Mouse (Mus musculus) E14TG2a.4 (cell line): Measurements from ENCODE around the gene Med27.

ENCODE experiments used
- H3K27me3 ChIP-seq: 2 replicates; pipeline ENCODE4 v1.6.1; 2014; ENCODE audit warnings: low read length, control low read depth; ENCODE audit not compliant: insufficient read depth
- H3K36me3 ChIP-seq: 2 replicates; pipeline ENCODE4 v1.6.1; 2014; ENCODE audit warnings: low read length, control low read depth; ENCODE audit not compliant: insufficient read depth
- H3K4me1 ChIP-seq: replicated peaks from 2 replicates; pipeline ENCODE4 v1.6.1; 2014; ENCODE audit warnings: low read depth, low read length, control low read depth
- H3K4me3 ChIP-seq: replicated peaks from 2 replicates; pipeline ENCODE4 v1.5.1; 2014; ENCODE audit warnings: mild to moderate bottlenecking, low read length
- H3K9me3 ChIP-seq: 2 replicates; pipeline ENCODE4 v1.6.1; 2014; ENCODE audit warnings: low read length, control low read depth
- CTCF ChIP-seq: conservative IDR thresholded peaks from 2 replicates; pipeline ENCODE4 v1.5.1; 2014; ENCODE audit warnings: low read length
- NANOG ChIP-seq: IDR thresholded peaks from 2 replicates; pipeline ENCODE4 v1.6.1; 2014; ENCODE audit warnings: borderline replicate concordance, low read length, mixed read lengths
- POU5F1 ChIP-seq: IDR thresholded peaks from 2 replicates; pipeline ENCODE4 v1.6.1; 2014; ENCODE audit warnings: low read length, borderline replicate concordance

The Med27 gene

DNA sequence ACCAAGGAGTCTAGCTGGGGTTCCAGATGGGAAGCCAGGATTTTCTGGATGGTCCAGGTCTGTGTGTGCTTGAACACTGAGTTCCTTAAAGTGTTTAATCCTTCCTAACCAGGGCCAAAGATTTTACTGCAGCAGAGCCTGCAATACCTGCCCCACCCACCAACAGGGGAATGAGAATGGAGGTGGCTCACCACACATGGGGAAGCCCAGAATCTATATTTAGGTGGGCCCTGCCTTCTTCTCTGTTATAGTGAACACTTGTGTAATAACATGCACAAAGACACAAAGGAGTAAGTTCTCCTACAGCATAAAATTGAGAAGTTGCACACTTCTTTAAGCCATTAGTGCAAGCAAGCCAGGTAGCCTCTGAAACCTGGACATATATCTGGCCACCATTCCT lies 36.5 kb downstream of the Med27 start:
- TF ChIP-seq NANOG (no peak), POU5F1 (no peak), CTCF (no peak)

DNA sequence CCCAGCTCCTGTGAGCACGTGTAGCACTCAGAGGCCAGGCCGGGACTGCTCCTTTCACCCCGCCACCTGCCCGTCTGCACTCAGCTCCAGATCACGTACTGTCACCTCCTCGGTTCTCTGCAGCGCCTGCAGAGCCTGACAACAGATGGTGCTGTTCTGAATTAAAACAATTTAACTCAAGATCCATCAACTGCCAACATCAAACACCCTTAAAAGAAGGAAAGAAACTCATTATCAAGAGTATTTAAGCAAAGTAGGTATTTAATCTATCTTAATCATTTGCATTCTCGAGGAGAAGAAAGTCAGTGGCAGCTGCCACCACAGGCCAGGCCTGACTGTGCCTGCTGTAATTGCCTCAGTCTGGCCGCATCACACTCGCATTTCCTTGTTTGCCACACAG lies 38.8 kb downstream of the Med27 start:
- Histone ChIP-seq H3K4me3 (no peak overlapping the region), H3K9me3 (no peaks in the 10 kb centered on the region), H3K4me1 (peaks cover 8% of the 10 kb centered on the region), H3K27me3 (no peaks in the 10 kb centered on the region), H3K36me3 (peaks cover 2% of the 10 kb centered on the region; the same call in 1 of the 2 replicates)
- TF ChIP-seq POU5F1 (no peak), NANOG (no peak), CTCF (no peak)

More for the DNA sequence above, 36.5 kb downstream of the Med27 start:
- H3K9me3 ChIP-seq = peaks cover 3% of the 10 kb centered on the region; the same call in 1 of the 2 replicates
- H3K27me3 ChIP-seq = no peaks in the 10 kb centered on the region
- H3K4me3 ChIP-seq = no peak overlapping the region
- H3K36me3 ChIP-seq = peaks cover 14% of the 10 kb centered on the region; the same call in 1 of the 2 replicates
- H3K4me1 ChIP-seq = no peaks in the 10 kb centered on the region

GRCm38 (mm10) chr2:29387268-29387667 lies 40.6 kb downstream of the Med27 start:
- Histone ChIP-seq H3K4me3 (no peak overlapping the region), H3K9me3 (no peaks in the 10 kb centered on the region), H3K36me3 (no peaks in the 10 kb centered on the region), H3K27me3 (no peaks in the 10 kb centered on the region), H3K4me1 (peaks cover 18% of the 10 kb centered on the region)
- TF ChIP-seq POU5F1 (no peak), CTCF (no peak), NANOG (no peak)

DNA sequence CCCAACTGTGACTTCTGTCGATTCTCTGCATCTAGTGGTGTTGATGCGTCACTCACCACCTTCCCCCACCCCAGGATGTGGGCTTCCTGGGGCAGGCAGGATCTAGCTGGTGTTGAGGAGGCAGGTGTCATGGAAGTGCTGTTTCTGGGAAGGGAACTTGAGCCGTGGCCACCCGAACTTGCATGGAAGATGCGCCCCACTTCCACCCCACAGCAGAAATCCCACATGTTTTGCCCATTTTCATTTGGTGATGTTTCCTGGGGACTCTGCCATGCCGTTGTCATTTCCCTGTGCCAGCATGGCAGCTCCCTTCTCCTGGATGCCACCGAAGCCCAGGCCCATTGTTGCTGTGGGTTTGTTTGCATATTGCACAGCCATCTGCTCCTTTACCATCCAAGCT lies 42.3 kb downstream of the Med27 start:
- no peaks in the 10 kb centered on the region for H3K27me3 ChIP-seq
- no peak overlapping the region for H3K4me3 ChIP-seq
- no peaks in the 10 kb centered on the region for H3K36me3 ChIP-seq
- peaks cover 18% of the 10 kb centered on the region for H3K4me1 ChIP-seq
- TF ChIP-seq POU5F1 = no peak
- TF ChIP-seq NANOG = no peak
- TF ChIP-seq CTCF = no peak
- no peaks in the 10 kb centered on the region for H3K9me3 ChIP-seq

- no peak for TF ChIP-seq POU5F1
- TF ChIP-seq NANOG = no peak
- TF ChIP-seq CTCF = no peak
- Histone ChIP-seq H3K9me3 (no peaks in the 10 kb centered on the region), H3K4me1 (peaks cover 27% of the 10 kb centered on the region), H3K36me3 (no peaks in the 10 kb centered on the region), H3K27me3 (no peaks in the 10 kb centered on the region), H3K4me3 (no peak overlapping the region)
These were observed 44.5 kb downstream of the Med27 start for GRCm38 (mm10) chr2:29391086-29391485.

GRCm38 (mm10) chr2:29391996-29392395 lies 45.4 kb downstream of the Med27 start:
- no peak for TF ChIP-seq NANOG
- no peak for TF ChIP-seq CTCF
- no peak for TF ChIP-seq POU5F1
- no peaks in the 10 kb centered on the region for H3K36me3 ChIP-seq
- H3K27me3 ChIP-seq = no peaks in the 10 kb centered on the region
- peaks cover 36% of the 10 kb centered on the region for H3K4me1 ChIP-seq
- no peak overlapping the region for H3K4me3 ChIP-seq
- H3K9me3 ChIP-seq = no peaks in the 10 kb centered on the region

GRCm38 (mm10) chr2:29400234-29400633 lies 53.6 kb downstream of the Med27 start:
- Histone ChIP-seq H3K4me1 (peaks cover 32% of the 10 kb centered on the region), H3K27me3 (no peaks in the 10 kb centered on the region), H3K9me3 (no peaks in the 10 kb centered on the region), H3K4me3 (no peak overlapping the region), H3K36me3 (no peaks in the 10 kb centered on the region)
- TF ChIP-seq NANOG (no peak), POU5F1 (no peak), CTCF (no peak)

- no peak overlapping the region for H3K4me3 ChIP-seq
- no peaks in the 10 kb centered on the region for H3K27me3 ChIP-seq
- no peak for TF ChIP-seq POU5F1
- no peak for TF ChIP-seq NANOG
- TF ChIP-seq CTCF = no peak
- H3K4me1 ChIP-seq = peaks cover 27% of the 10 kb centered on the region
- H3K9me3 ChIP-seq = no peaks in the 10 kb centered on the region
- no peaks in the 10 kb centered on the region for H3K36me3 ChIP-seq
These were observed 54.2 kb downstream of the Med27 start for GRCm38 (mm10) chr2:29400812-29401211.

GRCm38 (mm10) chr2:29401868-29402267 lies 55.2 kb downstream of the Med27 start:
- Histone ChIP-seq H3K27me3 (no peaks in the 10 kb centered on the region), H3K4me1 (peaks cover 17% of the 10 kb centered on the region), H3K9me3 (no peaks in the 10 kb centered on the region), H3K4me3 (no peak overlapping the region), H3K36me3 (no peaks in the 10 kb centered on the region)
- TF ChIP-seq POU5F1 = no peak
- TF ChIP-seq CTCF = no peak
- no peak for TF ChIP-seq NANOG
